Mouse (Mus musculus): ENCODE data around the gene Fkbp2. TPM values are rescaled to one million over a fixed set of nuclear protein-coding genes. Genes with fewer than 3 reads are reported as not detected.

Gene Fkbp2
- polyA plus RNA-seq (2015; fragmentation: Nextera tagmentation; extraction: Ambion mirVana) = 128 and 129 TPM in 2 replicates

DNA sequence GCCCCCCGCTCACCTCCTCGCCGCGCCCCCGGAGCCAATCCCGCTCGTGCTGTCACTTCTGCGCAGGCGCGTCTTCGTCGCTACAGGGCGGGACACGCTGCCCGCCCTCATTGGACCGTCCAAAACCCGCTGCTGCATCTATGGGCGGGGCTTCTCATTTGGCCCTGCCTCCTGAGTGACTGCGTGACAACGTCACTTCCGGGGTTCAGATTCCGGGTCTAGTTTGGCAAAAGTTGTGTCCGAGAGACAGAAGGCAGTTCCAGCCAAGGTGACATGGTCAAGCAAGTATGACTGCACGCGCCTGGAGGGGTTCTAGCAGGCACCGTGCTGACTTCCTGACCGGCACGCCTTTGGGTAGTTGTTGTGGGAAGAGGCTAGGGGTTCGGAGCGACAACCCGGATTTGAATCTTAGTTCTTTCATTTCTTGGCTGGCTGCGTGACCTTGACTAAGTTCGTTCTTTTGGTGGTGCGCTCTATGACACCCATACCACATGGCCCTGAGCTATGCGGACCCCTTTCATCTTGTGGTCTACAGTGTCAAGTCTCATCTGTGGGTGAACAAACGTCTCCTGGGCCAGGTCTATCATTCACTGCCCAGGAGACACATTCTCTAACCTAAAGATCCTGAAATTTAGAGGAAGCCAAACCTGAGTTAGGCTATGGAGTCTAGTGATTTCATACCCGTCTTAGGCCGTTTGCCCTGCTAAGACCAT lies at the start of gene Fkbp2:
TSS of gene Fkbp2 (minus strand) at position 121 of the 713 bp plus-strand sequence.
- peak within 1 kb of the TSS; percentile 70 for H3K4me2 ChIP-seq (ENCODE audit: low read length)
- H3K27ac ChIP-seq = peak within 1 kb of the TSS; percentile 83
- H3K4me3 ChIP-seq (replicated peaks; ENCODE audit: low read depth, low read length) = peak within 1 kb of the TSS; percentile 46
- WGBS = under 1% methylated on average over 38 of the region's 38 CpGs
- peaks cover 22% of the 10 kb centered on the region for H3K4me1 ChIP-seq (replicated peaks; ENCODE audit: insufficient read depth, low read length)
- H3K9ac ChIP-seq (ENCODE audit: low read depth, low read length) = peak within 1 kb of the TSS; percentile 63
- peak; percentile 88 for ATAC-seq (replicated peaks; ENCODE audit: low FRiP score, low read depth)
- peak; percentile 99 for DNase-seq (ENCODE audit: low spot score)
- no peak for TF ChIP-seq CTCF (IDR thresholded peaks at IDR 0.05; ENCODE audit: low read depth)
- no peaks in the 10 kb centered on the region for H3K27me3 ChIP-seq (ENCODE audit: insufficient read depth, low read length)
- H3K9me3 ChIP-seq (replicated peaks; ENCODE audit: low read length) = no peaks in the 10 kb centered on the region
- H3K36me3 ChIP-seq (ENCODE audit: insufficient read depth, low read length) = peaks cover 32% of the 10 kb centered on the region; the same call in 1 of the 2 replicates

GRCm38 (mm10) chr19:7029531-7029930 lies 49.2 kb upstream of the Fkbp2 start:
- no peak for TF ChIP-seq CTCF (IDR thresholded peaks at IDR 0.05; ENCODE audit: low read depth)
- 93% methylated on average over 5 of the region's 5 CpGs for WGBS
- Histone ChIP-seq H3K27ac (no peak overlapping the region), H3K4me1 (replicated peaks; ENCODE audit: insufficient read depth, low read length) (no peaks in the 10 kb centered on the region), H3K36me3 (ENCODE audit: insufficient read depth, low read length) (peaks cover 72% of the 10 kb centered on the region), H3K27me3 (ENCODE audit: insufficient read depth, low read length) (no peaks in the 10 kb centered on the region), H3K4me3 (replicated peaks; ENCODE audit: low read depth, low read length) (no peak overlapping the region), H3K9ac (ENCODE audit: low read depth, low read length) (no peak overlapping the region), H3K9me3 (replicated peaks; ENCODE audit: low read length) (no peaks in the 10 kb centered on the region), H3K4me2 (ENCODE audit: low read length) (no peak overlapping the region)
- no peak for ATAC-seq (replicated peaks; ENCODE audit: low FRiP score, low read depth)
- no peak for DNase-seq (ENCODE audit: low spot score)

- ATAC-seq (replicated peaks; ENCODE audit: low FRiP score, low read depth) = peak; percentile 61
- Histone ChIP-seq H3K4me1 (replicated peaks; ENCODE audit: insufficient read depth, low read length) (no peaks in the 10 kb centered on the region), H3K27me3 (ENCODE audit: insufficient read depth, low read length) (no peaks in the 10 kb centered on the region), H3K4me3 (replicated peaks; ENCODE audit: low read depth, low read length) (no peak overlapping the region), H3K9ac (ENCODE audit: low read depth, low read length) (no peak overlapping the region), H3K4me2 (ENCODE audit: low read length) (no peak overlapping the region), H3K27ac (no peak overlapping the region), H3K36me3 (ENCODE audit: insufficient read depth, low read length) (peaks cover 51% of the 10 kb centered on the region), H3K9me3 (replicated peaks; ENCODE audit: low read length) (no peaks in the 10 kb centered on the region)
- peak; percentile 79 for DNase-seq (ENCODE audit: low spot score)
- peak; percentile 84 for TF ChIP-seq CTCF (IDR thresholded peaks at IDR 0.05; ENCODE audit: low read depth)
- WGBS = 46% methylated on average over 3 of the region's 3 CpGs
These were observed 39.9 kb upstream of the Fkbp2 start for GRCm38 (mm10) chr19:7020224-7020641.

DNA sequence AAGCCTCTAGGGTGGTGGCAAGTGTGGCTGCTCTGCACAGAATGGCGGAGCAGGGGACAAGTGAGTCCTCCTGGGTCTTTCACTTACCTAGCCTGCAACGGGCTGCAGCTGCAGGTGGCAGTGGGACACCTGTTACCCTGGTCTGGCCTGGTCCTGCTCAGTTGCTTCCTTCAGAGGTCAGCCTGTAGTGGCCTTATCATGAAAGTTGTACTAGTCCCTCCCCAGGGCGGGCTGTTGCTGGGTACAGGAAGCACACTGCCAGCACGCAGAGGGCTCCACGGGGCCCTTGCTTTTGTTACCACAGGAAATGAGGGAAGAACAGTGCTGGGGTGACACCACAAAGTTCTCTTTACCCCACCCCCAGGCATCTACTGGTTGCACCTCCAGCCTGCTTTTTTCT lies 38.9 kb upstream of the Fkbp2 start, which contains the start of gene Fermt3:
TSS of gene Fermt3 (minus strand) at position 279 of the 400 bp plus-strand sequence.
- no peak for DNase-seq (ENCODE audit: low spot score)
- no peak within 1 kb of the TSS for H3K9ac ChIP-seq (ENCODE audit: low read depth, low read length)
- no peaks in the 10 kb centered on the region for H3K9me3 ChIP-seq (replicated peaks; ENCODE audit: low read length)
- H3K4me1 ChIP-seq (replicated peaks; ENCODE audit: insufficient read depth, low read length) = no peaks in the 10 kb centered on the region
- H3K27ac ChIP-seq = no peak within 1 kb of the TSS
- no peak for TF ChIP-seq CTCF (IDR thresholded peaks at IDR 0.05; ENCODE audit: low read depth)
- no peak within 1 kb of the TSS for H3K4me3 ChIP-seq (replicated peaks; ENCODE audit: low read depth, low read length)
- H3K4me2 ChIP-seq (ENCODE audit: low read length) = no peak within 1 kb of the TSS
- peaks cover 41% of the 10 kb centered on the region for H3K36me3 ChIP-seq (ENCODE audit: insufficient read depth, low read length)
- ATAC-seq (replicated peaks; ENCODE audit: low FRiP score, low read depth) = no peak
- 77% methylated on average over 5 of the region's 5 CpGs for WGBS
- no peaks in the 10 kb centered on the region for H3K27me3 ChIP-seq (ENCODE audit: insufficient read depth, low read length)

GRCm38 (mm10) chr19:7018546-7018945 lies 38.2 kb upstream of the Fkbp2 start:
- no peak overlapping the region for H3K4me3 ChIP-seq (replicated peaks; ENCODE audit: low read depth, low read length)
- no peaks in the 10 kb centered on the region for H3K9me3 ChIP-seq (replicated peaks; ENCODE audit: low read length)
- no peak for ATAC-seq (replicated peaks; ENCODE audit: low FRiP score, low read depth)
- no peak for TF ChIP-seq CTCF (IDR thresholded peaks at IDR 0.05; ENCODE audit: low read depth)
- H3K4me2 ChIP-seq (ENCODE audit: low read length) = no peak overlapping the region
- WGBS = 87% methylated on average over 11 of the region's 11 CpGs
- no peak overlapping the region for H3K9ac ChIP-seq (ENCODE audit: low read depth, low read length)
- no peak for DNase-seq (ENCODE audit: low spot score)
- H3K27ac ChIP-seq = no peak overlapping the region
- H3K36me3 ChIP-seq (ENCODE audit: insufficient read depth, low read length) = peaks cover 37% of the 10 kb centered on the region
- no peaks in the 10 kb centered on the region for H3K4me1 ChIP-seq (replicated peaks; ENCODE audit: insufficient read depth, low read length)
- H3K27me3 ChIP-seq (ENCODE audit: insufficient read depth, low read length) = no peaks in the 10 kb centered on the region

DNA sequence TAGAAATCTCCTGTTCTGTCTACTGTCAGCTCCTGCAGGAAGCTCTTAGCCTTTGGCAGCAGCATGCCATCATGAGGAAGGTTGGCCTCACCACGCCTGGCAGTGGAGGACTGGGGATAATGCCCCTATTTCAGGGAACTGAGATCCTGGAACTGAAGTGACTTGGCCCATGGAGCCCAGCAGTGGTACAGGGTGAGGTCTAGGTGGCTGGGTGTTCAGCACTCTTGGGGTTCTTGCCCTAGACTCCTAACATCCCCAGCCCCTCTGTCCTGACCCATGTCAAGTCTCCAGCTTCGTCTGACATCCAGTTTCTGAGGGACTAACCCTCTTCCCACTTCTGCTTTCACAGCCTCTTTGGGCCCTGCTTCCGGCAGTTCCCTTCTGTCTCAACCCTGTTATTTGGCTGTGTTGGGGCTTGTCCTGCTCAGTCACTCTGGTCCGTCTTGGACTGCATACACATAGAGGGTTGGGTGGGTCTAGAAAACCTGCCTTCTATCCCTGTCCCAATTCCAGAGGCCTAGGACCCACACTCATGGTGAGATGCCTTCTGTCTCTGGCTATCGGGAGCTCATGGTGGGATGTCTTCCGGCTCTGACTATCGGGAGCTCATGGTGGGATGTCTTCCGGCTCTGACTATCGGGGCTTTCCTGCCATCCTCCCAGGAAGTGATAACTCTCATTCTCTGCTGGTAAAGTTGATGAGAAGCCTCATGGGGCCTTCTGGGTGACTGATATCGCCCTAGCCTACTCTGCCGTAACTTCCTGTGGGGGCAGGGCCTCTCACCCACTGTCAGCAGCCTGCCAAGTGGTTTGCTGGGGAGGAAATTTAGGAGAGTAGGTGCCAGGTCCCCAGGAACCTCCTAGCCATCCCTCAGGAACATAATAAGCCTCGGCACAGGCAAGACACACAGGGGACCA lies 37.5 kb upstream of the Fkbp2 start:
- Histone ChIP-seq H3K9ac (ENCODE audit: low read depth, low read length) (no peak overlapping the region), H3K4me1 (replicated peaks; ENCODE audit: insufficient read depth, low read length) (no peaks in the 10 kb centered on the region), H3K27me3 (ENCODE audit: insufficient read depth, low read length) (no peaks in the 10 kb centered on the region), H3K4me3 (replicated peaks; ENCODE audit: low read depth, low read length) (no peak overlapping the region), H3K36me3 (ENCODE audit: insufficient read depth, low read length) (peaks cover 30% of the 10 kb centered on the region), H3K27ac (no peak overlapping the region), H3K9me3 (replicated peaks; ENCODE audit: low read length) (no peaks in the 10 kb centered on the region), H3K4me2 (ENCODE audit: low read length) (no peak overlapping the region)
- WGBS = 71% methylated on average over 12 of the region's 12 CpGs
- TF ChIP-seq CTCF (IDR thresholded peaks at IDR 0.05; ENCODE audit: low read depth) = no peak
- ATAC-seq (replicated peaks; ENCODE audit: low FRiP score, low read depth) (no peak), DNase-seq (ENCODE audit: low spot score) (no peak)
